Mouse (Mus musculus): ENCODE results near the gene Mapk11.

Mapk11 gene

GRCm38 (mm10) chr15:89140048-89140658 is 9.3 kb downstream of the Mapk11 start:
- DNase-seq = peak; percentile 51

- no peak for DNase-seq
Measured at GRCm38 (mm10) chr15:89138531-89138930, 10.9 kb downstream of the Mapk11 start.

- no peak for DNase-seq
Measured at GRCm38 (mm10) chr15:89138046-89138405, 11.4 kb downstream of the Mapk11 start.

GRCm38 (mm10) chr15:89137378-89138045 is 11.9 kb downstream of the Mapk11 start:
- DNase-seq = no peak

- no peak for DNase-seq
Measured at GRCm38 (mm10) chr15:89136461-89137155, 12.8 kb downstream of the Mapk11 start.

- peak; percentile 21 for DNase-seq
Measured at GRCm38 (mm10) chr15:89131316-89131715, 18.1 kb downstream of the Mapk11 start.

- DNase-seq = no peak
Measured at GRCm38 (mm10) chr15:89130245-89130644, 19.2 kb downstream of the Mapk11 start.

- peak; percentile 84 for DNase-seq
Measured at GRCm38 (mm10) chr15:89128382-89129350, 20.8 kb downstream of the Mapk11 start, which contains the start of gene Hdac10. Gene Hdac10, minus strand, starts transcription at chr15:89128700.

- DNase-seq = no peak
Measured at GRCm38 (mm10) chr15:89127364-89127940, 22.0 kb downstream of the Mapk11 start.

GRCm38 (mm10) chr15:89126622-89127021 is 22.8 kb downstream of the Mapk11 start:
- no peak for DNase-seq

GRCm38 (mm10) chr15:89125351-89125750 is 24.1 kb downstream of the Mapk11 start:
- no peak for DNase-seq

- no peak for DNase-seq
Measured at GRCm38 (mm10) chr15:89124312-89124711, 25.1 kb downstream of the Mapk11 start.

GRCm38 (mm10) chr15:89123595-89123994 is 25.8 kb downstream of the Mapk11 start:
- DNase-seq = no peak

GRCm38 (mm10) chr15:89122649-89123366 is 26.6 kb downstream of the Mapk11 start, which contains the start of gene Tubgcp6:
Gene Tubgcp6, minus strand, starts transcription at chr15:89123112.
- DNase-seq = peak; percentile 95

- DNase-seq = peak; percentile 19
Measured at GRCm38 (mm10) chr15:89118007-89118406, 31.4 kb downstream of the Mapk11 start.

GRCm38 (mm10) chr15:89110147-89110546 is 39.3 kb downstream of the Mapk11 start:
- DNase-seq = no peak

- no peak for DNase-seq
Measured at GRCm38 (mm10) chr15:89106976-89107375, 42.5 kb downstream of the Mapk11 start.

GRCm38 (mm10) chr15:89106073-89106472 is 43.4 kb downstream of the Mapk11 start:
- DNase-seq = no peak

GRCm38 (mm10) chr15:89104425-89104824 is 45.0 kb downstream of the Mapk11 start:
- DNase-seq = no peak

GRCm38 (mm10) chr15:89103921-89104320 is 45.5 kb downstream of the Mapk11 start:
- no peak for DNase-seq

GRCm38 (mm10) chr15:89102646-89103045 is 46.8 kb downstream of the Mapk11 start:
- no peak for DNase-seq

- DNase-seq = no peak
Measured at GRCm38 (mm10) chr15:89100823-89101222, 48.6 kb downstream of the Mapk11 start.

Data from lung, postnatal 14 days (tissue).